ENCODE assay signal across 33 mouse cellular contexts in the genomic region with DNA sequence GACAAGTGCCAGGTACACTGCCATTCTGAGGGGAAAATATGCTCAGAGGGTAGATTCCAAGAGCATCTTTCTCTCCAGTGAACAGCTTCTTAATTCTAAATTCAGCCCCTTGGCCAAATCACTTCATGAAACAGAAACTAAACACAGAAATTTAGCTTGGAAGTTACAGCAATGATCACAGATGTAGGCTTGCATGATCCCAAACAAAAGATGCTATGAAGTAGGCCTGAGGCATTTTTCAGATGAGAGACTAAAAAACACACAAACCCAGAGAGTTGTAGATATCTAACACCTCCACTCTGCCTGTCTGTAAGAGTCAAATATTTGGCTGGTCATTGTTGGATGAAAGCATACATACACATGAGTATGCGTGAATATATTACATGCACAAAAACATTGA.
"Had no signal": no experiment of that assay in that cellular context is flagged by ENCODE, and none has a peak within 500 bp of the region (broad histone marks: within the 10 kb centered on the region; RNA-seq: fewer than 3 reads in every experiment).

No protein-coding gene starts in this region.

- H3K4me3 ChIP-seq: heart, embryonic 13.5 days; heart, embryonic 15.5 days; hindbrain, embryonic 10.5 days; hindbrain, embryonic 12.5 days; hindbrain, embryonic 13.5 days; hindbrain, embryonic 15.5 days; intestine, embryonic 15.5 days; kidney, embryonic 15.5 days; layer of hippocampus, adult 2 months; left cerebral cortex, adult 2 months had no signal

- H3K27ac ChIP-seq: heart, embryonic 13.5 days; heart, embryonic 15.5 days; hindbrain, embryonic 10.5 days; hindbrain, embryonic 12.5 days; hindbrain, embryonic 13.5 days; hindbrain, embryonic 14.5 days; hindbrain, embryonic 15.5 days; hindbrain, postnatal 0 days; intestine, embryonic 15.5 days; kidney, embryonic 15.5 days; kidney, postnatal 0 days; layer of hippocampus, adult 2 months; left cerebral cortex, adult 2 months had no signal

- H3K4me1 ChIP-seq: heart, embryonic 15.5 days; hindbrain, embryonic 10.5 days; hindbrain, embryonic 12.5 days; hindbrain, embryonic 13.5 days; hindbrain, embryonic 15.5 days; intestine, embryonic 15.5 days; kidney, embryonic 15.5 days had no signal

- H3K36me3 ChIP-seq: heart, embryonic 13.5 days; heart, embryonic 15.5 days; hindbrain, embryonic 10.5 days; hindbrain, embryonic 12.5 days; hindbrain, embryonic 13.5 days; hindbrain, embryonic 15.5 days; intestine, embryonic 15.5 days; kidney, embryonic 15.5 days had no signal

- H3K27me3 ChIP-seq: heart, embryonic 13.5 days; heart, embryonic 15.5 days; hindbrain, embryonic 12.5 days; hindbrain, embryonic 13.5 days; hindbrain, embryonic 15.5 days; intestine, embryonic 15.5 days; kidney, embryonic 15.5 days had no signal

- H3K9me3 ChIP-seq: heart, embryonic 13.5 days; heart, embryonic 15.5 days; hindbrain, embryonic 10.5 days; hindbrain, embryonic 12.5 days; hindbrain, embryonic 13.5 days; hindbrain, embryonic 15.5 days; intestine, embryonic 15.5 days; kidney, embryonic 15.5 days had no signal

- H3K9ac ChIP-seq: heart, embryonic 13.5 days; heart, embryonic 15.5 days; hindbrain, embryonic 12.5 days; hindbrain, embryonic 13.5 days; hindbrain, embryonic 14.5 days; hindbrain, embryonic 15.5 days; intestine, embryonic 15.5 days; kidney, embryonic 15.5 days had no signal

- H3K4me2 ChIP-seq: heart, embryonic 13.5 days; heart, embryonic 15.5 days; hindbrain, embryonic 12.5 days; hindbrain, embryonic 13.5 days; hindbrain, embryonic 14.5 days; hindbrain, embryonic 15.5 days; intestine, embryonic 15.5 days; kidney, embryonic 15.5 days had no signal

- ATAC-seq: hindbrain, embryonic 16.5 days; hindbrain, postnatal 0 days; inflammation-experienced regulatory T-cells, adult 6 months; intestine, embryonic 15.5 days; intestine, embryonic 16.5 days; intestine, postnatal 0 days had no signal

- DNase-seq: heart, postnatal 10 days; heart, postnatal 14 days; heart, postnatal 36 days; heart, postnatal 4 days; kidney, adult 11 months; kidney, adult 18-20 months; kidney, adult 2 months; kidney, adult 8-10 months; kidney, adult 9 months; kidney, postnatal 10 days; kidney, postnatal 14 days; kidney, postnatal 25 days; kidney, postnatal 36 days; kidney, postnatal 4 days; layer of hippocampus, adult 9-11 months; layer of hippocampus, postnatal 36 days had no signal
